Mouse (Mus musculus) midbrain, embryonic 10.5 days (tissue): Measurements from ENCODE around the gene Vav3. TPM values are rescaled to one million over a fixed set of nuclear protein-coding genes. Genes with fewer than 3 reads are reported as not detected.

Experiments used
- DNase-seq: peaks from one replicate; pipeline ENCODE4 v3.0.0-alpha.2; 2017; ENCODE audit warnings: low spot score
- H3K27ac ChIP-seq: fragments of 300-500 bp; sonication (generic); replicated peaks from 2 replicates; pipeline ENCODE4 v1.5.1; 2016; ENCODE audit warnings: mild to moderate bottlenecking
- H3K27me3 ChIP-seq: fragments of 300-500 bp; sonication (generic); 2 replicates; pipeline ENCODE4 v1.6.1; 2016; ENCODE audit warnings: low read depth, mild to moderate bottlenecking; ENCODE audit not compliant: poor library complexity, severe bottlenecking
- H3K36me3 ChIP-seq: fragments of 300-500 bp; sonication (generic); 2 replicates; pipeline ENCODE4 v1.6.1; 2016; ENCODE audit warnings: mild to moderate bottlenecking, moderate library complexity
- H3K4me1 ChIP-seq: fragments of 300-500 bp; sonication (generic); 2 replicates; pipeline ENCODE4 v1.6.1; 2016
- H3K4me3 ChIP-seq: fragments of 300-500 bp; sonication (generic); 2 replicates; pipeline ENCODE4 v1.5.1; 2016; ENCODE audit warnings: mild to moderate bottlenecking, moderate library complexity
- H3K9me3 ChIP-seq: fragments of 300-500 bp; sonication (generic); replicated peaks from 2 replicates; pipeline ENCODE4 v1.6.1; 2016; ENCODE audit warnings: mild to moderate bottlenecking
- WGBS: fragments of 180-500 bp; shearing (Covaris S2); methylation state at CpG from one replicate; pipeline ENCODE4 v1.1.7; 2016; 5-methylcytosine and 5-hydroxymethylcytosine counted together
- polyA plus RNA-seq: library from polyadenylated mRNA; unstranded; fragments of >200 nt; fragmentation: Nextera tagmentation; extraction: Ambion mirVana; gene quantifications from 2 replicates; pipeline ENCODE4 v1.2.1, GENCODE M21; 2016

Gene Vav3
- polyA plus RNA-seq, 1 experiment from 2014 or later: 8.4 TPM

DNA sequence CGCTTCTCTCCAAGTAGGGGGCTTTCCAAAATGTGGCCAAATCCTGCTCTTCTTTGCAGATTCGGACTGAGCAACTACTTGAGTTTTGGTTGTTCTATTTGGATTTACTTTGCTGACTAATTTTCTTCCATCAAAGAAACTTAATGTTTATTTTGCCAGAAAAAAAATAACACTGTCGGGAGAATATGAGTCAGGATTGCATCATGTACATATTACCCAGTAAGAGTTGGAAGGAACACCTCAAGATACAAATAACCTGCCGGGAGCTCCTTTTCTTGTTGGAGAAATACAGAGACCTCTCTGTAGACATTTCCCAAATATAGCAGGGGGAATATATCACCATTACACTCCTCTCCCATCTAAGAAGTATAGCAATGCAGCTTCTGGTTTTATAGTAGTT, 300.3 kb downstream of the Vav3 start:
- 86% methylated on average over 4 of the region's 4 CpGs for WGBS

DNA sequence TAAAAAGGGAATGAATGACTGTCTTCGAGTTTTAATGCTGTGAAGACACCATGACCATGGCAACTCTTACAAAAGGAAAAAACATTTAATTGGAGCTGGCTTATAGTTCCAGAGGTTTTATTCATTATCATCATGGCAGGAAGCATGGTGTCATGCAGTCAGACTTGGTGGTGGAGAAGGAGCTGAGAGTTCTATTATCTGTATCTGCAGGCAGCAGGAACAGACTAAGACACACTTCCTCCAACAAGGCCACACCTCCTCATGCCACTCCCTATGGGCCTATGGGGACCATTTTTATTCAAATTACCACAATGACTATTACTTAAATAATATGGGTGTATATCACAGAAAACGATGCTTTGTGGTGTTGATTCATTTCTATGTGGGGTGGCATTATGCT, 307.8 kb downstream of the Vav3 start:
- Histone ChIP-seq H3K4me3 (no peak overlapping the region), H3K36me3 (no peaks in the 10 kb centered on the region), H3K9me3 (no peaks in the 10 kb centered on the region), H3K27me3 (no peaks in the 10 kb centered on the region), H3K4me1 (no peaks in the 10 kb centered on the region), H3K27ac (no peak overlapping the region)
- 92% methylated on average over 2 of the region's 2 CpGs for WGBS
- DNase-seq: no peak

More for the DNA sequence above, 300.3 kb downstream of the Vav3 start:
- Histone ChIP-seq H3K36me3 (no peaks in the 10 kb centered on the region), H3K9me3 (no peaks in the 10 kb centered on the region), H3K27me3 (no peaks in the 10 kb centered on the region), H3K4me3 (no peak overlapping the region), H3K4me1 (peaks cover 13% of the 10 kb centered on the region; the same call in 1 of the 2 replicates), H3K27ac (no peak overlapping the region)
- no peak for DNase-seq

DNA sequence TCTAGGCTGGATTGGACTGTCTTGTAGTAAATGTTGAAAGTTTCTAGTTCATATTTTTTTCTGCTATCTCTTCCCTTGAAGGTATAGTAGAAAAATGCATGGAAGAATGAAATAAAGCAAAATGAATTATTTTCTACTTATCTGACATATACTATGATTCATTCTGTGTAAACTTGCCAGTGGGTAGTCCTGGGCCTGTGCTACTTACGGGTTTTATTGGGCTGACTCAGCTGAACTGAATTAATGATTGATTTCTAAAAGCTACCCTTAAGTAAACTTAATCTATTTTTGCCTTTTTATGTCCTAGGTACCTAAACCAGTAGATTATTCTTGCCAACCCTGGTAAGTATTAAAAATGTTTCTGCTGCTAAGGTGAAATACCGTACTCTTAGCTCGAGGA, 311.0 kb downstream of the Vav3 start:
- no peak for DNase-seq
- Histone ChIP-seq H3K9me3 (no peaks in the 10 kb centered on the region), H3K4me3 (no peak overlapping the region), H3K27ac (no peak overlapping the region), H3K36me3 (no peaks in the 10 kb centered on the region), H3K4me1 (no peaks in the 10 kb centered on the region), H3K27me3 (no peaks in the 10 kb centered on the region)
- 89% methylated on average over 3 of the region's 3 CpGs for WGBS

- Histone ChIP-seq H3K27ac (no peak overlapping the region), H3K4me3 (no peak overlapping the region), H3K9me3 (no peaks in the 10 kb centered on the region), H3K4me1 (no peaks in the 10 kb centered on the region), H3K36me3 (no peaks in the 10 kb centered on the region), H3K27me3 (no peaks in the 10 kb centered on the region)
- no peak for DNase-seq
- WGBS: 84% methylated on average over 12 of the region's 12 CpGs
These were observed 312.6 kb downstream of the Vav3 start for GRCm38 (mm10) chr3:109652860-109653631.

DNA sequence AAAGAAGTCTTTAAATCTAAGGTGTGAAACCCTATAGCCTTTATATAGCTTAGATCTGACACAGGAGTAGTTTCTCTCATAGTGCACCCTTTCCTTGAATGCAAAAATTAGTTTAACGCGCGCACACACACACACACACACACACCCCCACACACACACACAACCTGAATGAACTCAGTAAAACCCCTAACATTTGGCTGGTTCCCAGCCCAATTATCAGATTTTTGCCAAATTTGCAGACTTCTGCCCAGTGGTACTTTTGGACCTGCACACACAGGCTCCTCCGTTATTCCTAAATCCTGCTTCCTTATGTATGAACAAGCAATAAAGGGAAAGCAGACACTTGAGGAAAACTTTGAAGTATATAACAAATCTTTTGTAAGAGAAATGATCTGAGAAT, 313.9 kb downstream of the Vav3 start:
- Histone ChIP-seq H3K27me3 (no peaks in the 10 kb centered on the region), H3K4me1 (no peaks in the 10 kb centered on the region), H3K4me3 (no peak overlapping the region), H3K27ac (no peak overlapping the region), H3K9me3 (no peaks in the 10 kb centered on the region), H3K36me3 (no peaks in the 10 kb centered on the region)
- WGBS: 94% methylated on average over 4 of the region's 4 CpGs
- DNase-seq: no peak

- no peaks in the 10 kb centered on the region for H3K9me3 ChIP-seq
- DNase-seq: no peak
- 93% methylated on average over 4 of the region's 4 CpGs for whole genome bisulfite sequencing
These were observed 331.3 kb downstream of the Vav3 start for GRCm38 (mm10) chr3:109671716-109672115.

GRCm38 (mm10) chr3:109672925-109673324, 332.5 kb downstream of the Vav3 start:
- 97% methylated on average over 1 of the region's 1 CpGs for WGBS
- DNase-seq: no peak
- Histone ChIP-seq H3K27me3 (no peaks in the 10 kb centered on the region), H3K9me3 (no peaks in the 10 kb centered on the region), H3K36me3 (no peaks in the 10 kb centered on the region), H3K27ac (no peak overlapping the region), H3K4me3 (no peak overlapping the region), H3K4me1 (no peaks in the 10 kb centered on the region)

More at GRCm38 (mm10) chr3:109671716-109672115, 331.3 kb downstream of the Vav3 start:
- Histone ChIP-seq H3K27ac (no peak overlapping the region), H3K4me1 (no peaks in the 10 kb centered on the region), H3K36me3 (no peaks in the 10 kb centered on the region), H3K4me3 (no peak overlapping the region), H3K27me3 (no peaks in the 10 kb centered on the region)

- no peaks in the 10 kb centered on the region for H3K36me3 ChIP-seq
- no peak for DNase-seq
- H3K4me1 ChIP-seq: no peaks in the 10 kb centered on the region
- no peak overlapping the region for H3K4me3 ChIP-seq
- H3K9me3 ChIP-seq: no peaks in the 10 kb centered on the region
- no peaks in the 10 kb centered on the region for H3K27me3 ChIP-seq
- no peak overlapping the region for H3K27ac ChIP-seq
- 92% methylated on average over 2 of the region's 2 CpGs for WGBS
These were observed 339.8 kb downstream of the Vav3 start for GRCm38 (mm10) chr3:109680281-109680680.

GRCm38 (mm10) chr3:109681863-109682262, 341.4 kb downstream of the Vav3 start:
- Histone ChIP-seq H3K4me3 (no peak overlapping the region), H3K4me1 (no peaks in the 10 kb centered on the region), H3K27ac (no peak overlapping the region), H3K27me3 (no peaks in the 10 kb centered on the region), H3K36me3 (no peaks in the 10 kb centered on the region), H3K9me3 (no peaks in the 10 kb centered on the region)
- 87% methylated on average over 5 of the region's 5 CpGs for WGBS
- DNase-seq: no peak

DNA sequence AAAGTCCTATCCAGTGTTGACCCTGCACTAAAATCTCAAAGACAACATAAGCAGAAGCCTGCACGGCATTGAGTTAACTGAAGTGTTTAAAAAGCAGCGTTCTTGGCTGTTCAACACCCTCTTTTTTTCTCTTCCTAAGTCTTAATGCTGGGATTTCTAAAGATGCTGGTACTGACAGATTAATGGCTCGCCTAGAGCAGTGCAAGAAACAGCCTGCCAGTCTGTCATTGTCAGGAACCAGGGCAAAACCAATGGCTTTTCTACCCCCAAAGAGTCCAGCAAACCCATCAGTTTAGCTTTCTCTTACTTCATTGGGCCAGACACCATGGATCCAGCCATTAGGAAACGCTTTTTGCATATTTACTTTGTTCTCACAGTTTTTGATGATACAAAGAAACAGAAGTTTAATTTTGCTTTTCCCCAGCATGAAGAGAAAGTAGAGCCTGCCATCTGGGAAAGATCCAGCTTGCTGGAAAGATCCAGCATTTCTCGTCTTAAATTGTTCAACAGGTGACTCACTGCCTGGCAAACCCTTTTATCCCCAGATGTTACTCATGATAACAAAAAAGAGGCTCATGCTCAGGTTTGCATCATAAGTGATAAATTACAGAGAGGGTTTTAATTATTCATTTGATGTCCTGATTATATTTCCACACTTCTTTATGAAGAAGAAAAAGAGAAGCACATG, 343.3 kb downstream of the Vav3 start:
- Histone ChIP-seq H3K4me3 (no peak overlapping the region), H3K4me1 (no peaks in the 10 kb centered on the region), H3K27ac (no peak overlapping the region), H3K27me3 (no peaks in the 10 kb centered on the region), H3K9me3 (no peaks in the 10 kb centered on the region), H3K36me3 (no peaks in the 10 kb centered on the region)
- WGBS: 86% methylated on average over 5 of the region's 5 CpGs
- no peak for DNase-seq

DNA sequence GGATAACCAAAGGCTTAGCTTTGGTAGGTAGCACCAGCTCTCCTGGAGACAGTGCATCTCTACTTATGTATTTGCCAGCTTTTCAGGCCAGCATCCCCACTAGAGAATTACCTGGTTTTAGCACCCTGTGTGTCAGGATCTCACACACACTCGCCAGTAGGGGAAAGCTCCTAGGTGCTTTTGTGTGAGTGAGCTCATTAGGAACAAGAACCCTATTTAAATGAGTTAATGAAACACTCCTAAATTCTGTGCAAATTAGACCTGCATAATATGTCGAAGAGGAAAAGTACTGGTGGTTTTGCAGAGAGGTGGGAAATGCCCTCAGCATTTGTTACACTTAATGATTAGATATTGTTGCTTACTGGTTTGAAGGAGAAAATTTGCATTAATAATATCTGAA, 350.1 kb downstream of the Vav3 start:
- Histone ChIP-seq H3K27me3 (no peaks in the 10 kb centered on the region), H3K36me3 (no peaks in the 10 kb centered on the region), H3K9me3 (no peaks in the 10 kb centered on the region), H3K27ac (no peak overlapping the region), H3K4me1 (no peaks in the 10 kb centered on the region), H3K4me3 (no peak overlapping the region)
- DNase-seq: no peak
- 62% methylated on average over 2 of the region's 2 CpGs for WGBS

- Histone ChIP-seq H3K9me3 (no peaks in the 10 kb centered on the region), H3K27me3 (no peaks in the 10 kb centered on the region), H3K4me1 (no peaks in the 10 kb centered on the region), H3K4me3 (no peak overlapping the region), H3K27ac (no peak overlapping the region), H3K36me3 (no peaks in the 10 kb centered on the region)
- no peak for DNase-seq
- 88% methylated on average over 3 of the region's 3 CpGs for WGBS
These were observed 352.2 kb downstream of the Vav3 start for GRCm38 (mm10) chr3:109692613-109693012.

- H3K27ac ChIP-seq: no peak overlapping the region
- no peaks in the 10 kb centered on the region for H3K4me1 ChIP-seq
- no peaks in the 10 kb centered on the region for H3K36me3 ChIP-seq
- no peaks in the 10 kb centered on the region for H3K9me3 ChIP-seq
- no peak for DNase-seq
- WGBS: 74% methylated on average over 1 of the region's 1 CpGs
- no peak overlapping the region for H3K4me3 ChIP-seq
- H3K27me3 ChIP-seq: no peaks in the 10 kb centered on the region
These were observed 360.8 kb downstream of the Vav3 start for GRCm38 (mm10) chr3:109701301-109701700.
